Mouse (Mus musculus): ENCODE data around the gene Rab42.
"Not testable (repeated sequence)": the region's sequence is repeated elsewhere in the genome, so short reads cannot be mapped to it uniquely, and the experiment has no call there.

Rab42 gene

DNA sequence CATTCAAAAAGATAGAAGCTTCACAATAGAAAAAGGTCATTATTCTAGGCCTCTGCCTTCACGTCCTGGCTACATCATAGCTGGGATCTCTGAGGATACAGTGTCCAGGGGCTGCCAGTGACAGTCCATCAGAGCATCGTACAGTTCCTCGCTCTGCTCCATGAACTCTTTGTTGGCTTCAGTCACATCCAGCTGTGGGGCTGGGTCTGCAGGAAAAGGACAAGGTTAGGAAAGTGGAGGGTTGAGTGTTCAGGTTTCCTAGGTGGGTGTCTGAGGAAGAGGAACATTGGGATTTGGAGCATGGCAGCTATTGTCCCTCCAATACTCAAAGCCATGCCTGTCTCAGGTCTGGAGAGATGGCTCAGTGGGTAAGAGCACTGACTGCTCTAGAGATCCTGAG is 8.6 kb upstream of the Rab42 start:
- no peak for DNase-seq (ENCODE audit: low read depth)

DNA sequence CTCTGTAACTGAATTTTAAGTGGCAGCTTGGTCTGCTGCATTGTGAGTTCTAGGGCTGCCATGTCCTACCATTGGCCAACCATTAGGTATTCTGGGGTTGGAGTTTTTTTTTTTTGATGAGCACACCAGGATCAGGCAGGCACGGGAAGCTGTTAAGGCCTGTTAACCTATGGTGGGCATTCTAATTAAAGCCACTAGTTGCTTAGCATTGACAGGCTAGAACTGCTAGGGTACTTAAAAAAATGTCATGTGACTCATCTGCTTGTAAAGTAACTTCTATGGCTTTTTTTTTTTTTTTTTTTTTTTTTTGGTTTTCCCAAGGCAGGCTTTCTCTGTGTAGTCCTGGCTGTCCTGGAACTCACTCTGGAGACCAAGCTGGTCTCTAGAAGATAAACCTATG is 8.0 kb upstream of the Rab42 start:
- no peak for DNase-seq (ENCODE audit: low read depth)

DNA sequence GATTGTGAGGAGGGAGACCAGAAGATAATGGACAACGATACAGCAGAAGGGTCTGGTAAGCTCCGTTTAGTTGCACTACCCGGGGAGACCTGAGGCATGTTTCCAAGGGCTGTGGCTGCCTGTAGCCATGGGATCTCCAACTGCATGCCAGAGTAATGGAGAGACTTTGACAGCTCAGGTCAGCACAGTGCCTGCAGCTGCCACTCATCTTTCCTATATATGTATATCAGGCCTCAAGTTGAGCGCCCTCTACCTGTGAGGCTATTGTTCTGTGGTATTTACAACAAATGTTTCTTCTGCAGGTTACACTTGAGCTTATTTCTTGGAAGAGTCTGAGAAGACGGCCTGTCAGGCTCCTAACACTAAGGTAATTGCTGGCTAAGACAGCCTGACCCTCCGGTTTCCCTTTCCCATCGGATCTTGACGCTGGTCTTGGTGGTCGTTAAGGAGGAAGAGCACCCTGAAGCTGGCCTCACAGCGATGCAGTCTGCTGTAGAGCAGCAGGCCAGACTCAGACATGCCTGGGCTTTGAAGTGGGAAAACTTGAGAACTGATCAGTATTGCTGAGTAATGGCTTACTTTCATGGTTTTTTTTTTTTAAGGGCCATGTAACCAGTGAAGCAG is 6.8 kb upstream of the Rab42 start:
- peak; percentile 81 for DNase-seq (ENCODE audit: low read depth)

DNA sequence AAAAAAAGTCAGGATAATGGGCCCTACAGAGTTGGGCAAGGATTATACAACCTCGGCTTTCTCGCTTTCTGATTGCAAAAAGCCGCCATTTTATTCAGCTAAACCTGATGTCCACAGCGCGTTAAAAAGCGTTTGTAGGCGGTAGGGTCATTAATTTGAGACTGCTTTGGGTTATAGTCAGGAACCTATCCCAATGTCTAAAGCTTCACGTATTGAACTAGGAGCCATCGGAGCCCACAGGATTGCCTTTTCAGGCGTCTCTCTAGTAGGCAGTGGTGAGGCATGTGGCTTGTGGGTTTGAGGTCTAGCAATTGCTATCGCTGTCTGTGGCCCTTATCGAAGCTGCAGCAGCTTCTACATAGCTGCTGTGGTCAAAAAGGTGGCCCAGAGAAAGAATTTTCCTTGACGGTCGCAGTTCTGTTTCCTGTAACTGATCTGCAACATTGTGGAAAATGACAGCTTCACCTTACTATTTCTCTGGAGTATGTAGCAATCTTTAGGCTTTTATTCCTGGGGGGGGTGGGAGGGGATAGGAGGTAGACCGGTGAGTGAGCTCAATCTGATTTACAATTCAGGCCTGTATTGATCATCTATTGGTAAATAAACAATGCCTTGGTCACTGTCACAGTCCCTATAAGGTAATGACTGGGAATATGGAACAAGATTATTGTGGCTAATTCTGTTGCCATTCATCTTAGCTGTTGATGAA is 6.1 kb upstream of the Rab42 start:
- DNase-seq (ENCODE audit: low read depth) = peak; percentile 40

DNA sequence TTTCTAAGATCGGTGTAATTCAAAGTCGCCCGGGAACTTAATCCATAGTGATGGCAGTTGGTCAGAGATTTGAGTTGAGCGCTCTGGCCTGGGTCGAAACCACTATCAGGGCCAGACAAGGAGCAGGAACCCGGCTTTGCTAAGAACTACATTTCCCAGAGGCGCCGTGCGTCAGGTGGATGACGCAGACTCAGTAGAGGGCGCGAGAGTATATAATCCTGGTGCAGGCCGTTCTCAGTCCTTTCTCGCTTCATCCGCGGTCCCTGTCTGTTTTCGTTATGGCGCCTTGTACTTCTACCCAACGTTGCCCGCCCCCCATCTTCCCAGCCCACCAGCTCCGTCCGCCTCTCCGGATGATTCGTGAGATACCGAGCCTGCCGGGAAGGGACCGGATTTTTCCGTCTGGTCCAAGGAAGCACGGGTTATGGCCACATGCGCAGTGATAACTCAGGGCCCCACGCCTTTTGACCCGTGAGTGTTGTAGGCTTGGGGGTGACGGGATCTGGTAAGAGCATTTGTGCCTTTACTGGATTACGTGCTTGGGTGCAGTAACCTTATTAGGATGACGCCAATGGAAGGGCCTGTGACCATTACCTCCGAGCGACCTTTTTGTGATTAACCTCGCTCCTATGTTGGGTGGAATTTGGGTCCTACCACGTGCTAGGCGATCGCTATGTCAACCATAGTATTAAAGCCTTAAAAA is 5.4 kb upstream of the Rab42 start:
- peak; percentile 92 for DNase-seq (ENCODE audit: low read depth)

DNA sequence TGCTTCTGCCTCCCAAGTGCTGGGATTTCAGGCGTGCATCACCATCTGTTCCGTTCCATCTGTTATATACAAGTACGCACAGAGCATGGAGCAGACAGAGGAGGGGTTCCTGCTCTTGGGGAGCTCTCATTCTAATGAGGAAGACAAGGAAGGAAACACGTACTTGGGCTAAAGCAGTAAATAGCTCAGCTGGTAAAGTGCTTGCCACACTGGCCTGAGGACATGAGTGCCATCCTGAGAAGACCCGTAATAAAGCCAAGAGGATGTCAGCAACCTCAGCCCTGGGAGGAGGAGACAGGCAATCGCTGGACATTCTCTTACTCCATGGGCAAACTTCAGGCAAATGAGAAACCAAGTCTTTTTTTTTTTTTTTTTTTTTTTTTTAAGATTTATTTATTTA is 2.8 kb upstream of the Rab42 start:
- DNase-seq (ENCODE audit: low read depth) = no peak

DNA sequence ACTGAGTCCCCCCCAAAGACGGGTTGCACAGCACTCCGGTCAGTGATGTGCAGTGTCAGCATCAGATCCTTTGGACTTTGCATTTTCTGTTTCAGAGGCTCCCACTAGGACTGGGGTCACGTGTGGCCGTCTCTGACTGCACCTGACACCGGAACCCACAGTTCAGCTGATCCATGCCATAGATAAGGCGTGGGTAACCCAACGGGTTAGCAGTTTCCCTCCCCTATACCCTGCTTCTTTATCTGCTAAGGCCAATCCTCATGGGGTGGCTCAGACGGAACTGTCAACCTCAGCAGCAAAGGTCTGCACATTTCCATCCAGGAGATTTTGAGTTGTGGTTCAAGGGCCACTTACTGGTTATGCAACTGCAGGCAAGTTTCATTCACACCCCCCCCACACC is 2.1 kb upstream of the Rab42 start:
- no peak for DNase-seq (ENCODE audit: low read depth)

DNA sequence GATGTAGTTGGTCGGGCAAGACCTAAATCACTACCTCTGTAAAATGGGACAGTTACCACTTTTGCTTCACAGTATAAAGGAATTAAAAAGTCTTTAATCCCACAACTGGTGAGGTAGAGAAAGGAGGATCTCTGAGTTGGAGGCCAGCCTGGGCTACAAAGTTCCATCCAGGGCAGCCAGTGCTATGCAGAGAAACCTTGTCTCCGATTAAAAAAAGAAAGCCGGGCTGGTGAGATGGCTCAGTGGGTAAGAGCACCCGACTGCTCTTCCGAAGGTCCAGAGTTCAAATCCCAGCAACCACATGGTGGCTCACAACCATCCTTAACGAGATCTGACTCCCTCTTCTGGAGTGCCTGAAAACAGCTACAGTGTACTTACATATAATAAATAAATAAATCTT is 299 bp upstream of the Rab42 start:
- DNase-seq (ENCODE audit: low read depth) = not testable (repeated sequence)

DNA sequence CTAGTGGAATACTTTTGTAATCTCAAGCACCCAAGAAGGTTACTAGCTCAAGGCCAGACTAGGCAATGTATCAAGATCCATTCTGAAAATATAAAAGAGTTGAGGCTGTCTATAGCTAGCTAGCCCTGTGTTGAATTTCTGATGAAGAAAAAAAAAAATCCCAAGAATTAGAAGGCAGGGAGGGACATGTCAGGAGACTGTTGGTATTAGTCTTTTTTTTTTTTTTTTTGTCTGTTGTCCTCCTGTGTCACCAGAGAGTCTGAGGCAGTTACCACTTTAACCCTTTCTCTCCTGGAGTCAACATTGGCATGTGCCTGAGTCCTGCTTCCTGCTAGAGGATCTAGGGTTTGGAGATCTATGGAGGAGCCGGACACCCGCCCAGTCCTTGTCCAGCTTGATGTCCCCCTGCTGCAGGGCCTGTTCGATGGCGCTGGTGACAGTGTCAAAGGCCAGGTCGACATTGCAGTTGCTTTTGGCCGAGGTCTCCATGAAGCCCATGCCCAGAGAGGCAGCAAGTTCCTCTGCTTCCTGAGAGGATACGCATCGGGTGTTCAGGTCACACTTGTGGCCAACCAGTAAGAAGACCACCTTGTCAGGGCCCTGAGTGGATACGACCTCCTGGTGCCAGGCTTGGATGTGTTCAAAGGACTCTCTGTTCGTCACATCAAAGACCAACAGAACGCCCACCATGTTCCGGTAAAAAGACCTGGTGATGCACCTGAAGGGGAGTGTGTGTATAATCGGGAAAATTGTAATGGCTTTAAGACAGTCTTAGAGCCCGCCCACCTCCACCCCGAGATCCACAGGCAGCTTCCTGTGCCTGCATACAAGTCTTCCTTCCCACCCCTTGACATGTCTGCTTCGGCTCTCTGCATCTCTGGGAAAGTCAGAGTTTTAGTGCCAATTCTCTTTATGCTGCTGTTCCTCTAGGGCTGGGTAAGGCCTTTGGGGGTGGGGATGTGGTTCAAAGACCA is 933 bp downstream of the Rab42 start:
- DNase-seq (ENCODE audit: low read depth) = peak; percentile 13

DNA sequence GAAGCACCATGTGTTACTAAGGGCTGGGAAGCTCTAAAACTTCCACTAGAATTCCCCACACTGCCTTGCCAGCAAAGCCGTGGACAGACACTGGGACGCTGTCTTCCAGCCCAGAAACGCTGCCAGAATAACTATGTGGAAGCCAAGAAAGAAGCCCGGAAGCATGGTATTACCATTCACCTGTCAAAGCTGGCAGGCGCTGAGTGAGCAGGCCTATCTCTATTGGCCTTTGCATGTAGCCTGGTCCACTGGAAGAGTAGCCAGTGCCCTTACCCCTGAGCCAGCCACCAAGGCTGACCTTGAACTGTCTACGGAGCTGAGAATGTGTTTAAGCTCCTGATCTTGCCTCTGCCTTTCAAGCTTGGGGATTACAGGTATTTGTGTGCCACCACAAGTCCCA is 1.7 kb downstream of the Rab42 start:
- DNase-seq (ENCODE audit: low read depth) = no peak

DNA sequence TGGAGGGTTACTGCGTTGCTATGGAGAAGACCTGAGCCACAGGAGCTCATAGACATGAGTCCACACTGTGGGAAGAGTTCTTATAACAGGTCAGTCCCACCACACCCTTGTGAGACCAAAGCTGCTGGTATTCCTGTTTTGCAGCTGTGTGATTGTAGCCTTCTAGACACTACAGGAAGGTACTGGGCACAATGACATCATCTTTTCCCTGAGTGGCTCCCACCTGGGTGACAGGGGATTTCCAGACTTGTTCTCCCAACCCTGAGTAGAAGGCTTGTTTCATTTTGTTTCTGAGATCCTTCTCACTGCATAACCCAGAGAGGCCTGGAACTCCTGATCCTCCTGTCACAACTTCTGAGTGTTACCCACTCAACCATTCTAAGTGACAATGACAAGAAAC is 3.3 kb downstream of the Rab42 start:
- no peak for DNase-seq (ENCODE audit: low read depth)

DNA sequence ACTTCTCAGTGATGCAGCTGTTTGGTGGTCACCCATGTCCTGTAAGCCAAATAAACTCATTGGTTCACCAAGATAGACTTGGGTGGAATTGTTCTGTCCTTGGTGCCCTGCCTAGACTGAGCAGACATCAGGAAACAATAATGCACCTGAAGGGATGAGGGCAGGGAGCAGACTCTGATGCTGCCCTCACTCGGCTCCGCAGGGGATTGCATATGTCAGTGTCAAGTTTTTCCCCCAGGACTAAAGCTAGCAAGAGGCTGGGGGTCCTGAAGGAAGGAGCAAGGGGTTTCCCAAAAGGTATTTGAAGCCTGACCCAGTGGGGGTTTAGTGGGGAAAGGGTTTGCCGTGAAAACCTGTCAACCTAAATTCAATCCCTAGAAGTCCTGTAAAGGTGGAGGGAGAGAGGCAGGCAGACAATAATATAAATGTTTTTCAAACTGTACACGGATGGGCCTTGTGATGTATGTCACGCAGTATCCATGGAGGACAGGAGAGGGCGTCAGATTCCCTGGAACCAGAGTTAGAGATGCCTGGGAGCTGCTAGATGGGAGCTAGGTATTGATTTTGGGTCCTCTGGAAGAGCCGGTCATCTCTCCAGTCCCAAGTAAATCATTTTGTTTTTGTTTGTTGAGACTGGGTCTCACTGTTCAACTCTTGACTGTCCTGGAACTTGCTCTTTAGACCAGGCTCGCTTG is 7.3 kb downstream of the Rab42 start:
- DNase-seq (ENCODE audit: low read depth) = peak; percentile 36

DNA sequence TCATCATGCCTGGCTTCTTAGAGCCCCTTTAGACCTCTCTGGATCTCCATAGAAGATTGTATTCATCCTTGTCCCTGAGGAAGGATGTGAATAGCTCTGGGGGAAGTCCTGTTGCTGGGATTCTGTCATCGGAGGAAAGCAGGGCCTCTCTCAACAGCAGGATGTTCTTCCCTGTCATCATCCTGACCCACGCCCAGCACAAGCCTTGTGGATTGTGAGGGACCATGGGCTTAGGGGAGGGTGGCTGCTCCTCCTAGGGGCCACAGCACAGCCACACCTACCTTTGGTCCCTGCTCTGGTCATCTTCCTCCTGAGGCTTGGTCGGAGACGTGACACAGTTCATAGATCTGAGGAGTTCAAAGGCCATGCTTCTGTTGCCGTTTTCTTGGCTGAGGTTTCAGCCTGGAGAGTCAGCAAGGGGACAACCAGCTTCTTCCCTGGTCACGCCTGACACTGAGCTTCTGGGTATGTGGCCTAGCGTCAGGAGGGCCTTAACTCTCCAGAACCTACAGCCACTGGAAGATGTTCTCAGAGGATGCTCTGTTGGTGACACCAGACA is 9.4 kb downstream of the Rab42 start:
- DNase-seq (ENCODE audit: low read depth) = no peak

DNA sequence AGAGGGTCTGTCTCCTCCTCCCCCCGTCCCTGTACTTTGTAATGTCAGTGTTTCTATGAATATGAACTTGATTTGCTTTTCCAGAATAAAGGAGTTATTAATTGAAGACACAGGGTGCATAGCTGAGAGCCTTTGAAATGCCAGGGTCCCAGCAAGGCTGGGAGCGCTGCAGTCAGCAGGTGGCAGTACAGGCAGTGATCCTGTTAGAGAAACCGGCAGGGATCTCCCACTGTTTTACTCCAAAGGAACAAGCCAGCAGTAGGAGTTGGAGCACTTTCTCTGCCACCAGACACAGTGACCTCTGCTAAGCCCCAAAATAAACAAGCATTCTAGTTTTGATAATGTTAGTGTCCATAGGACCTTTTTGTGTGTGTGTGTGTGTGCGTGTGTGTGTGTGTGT is 10.2 kb downstream of the Rab42 start:
- DNase-seq (ENCODE audit: low read depth) = peak; percentile 60

DNA sequence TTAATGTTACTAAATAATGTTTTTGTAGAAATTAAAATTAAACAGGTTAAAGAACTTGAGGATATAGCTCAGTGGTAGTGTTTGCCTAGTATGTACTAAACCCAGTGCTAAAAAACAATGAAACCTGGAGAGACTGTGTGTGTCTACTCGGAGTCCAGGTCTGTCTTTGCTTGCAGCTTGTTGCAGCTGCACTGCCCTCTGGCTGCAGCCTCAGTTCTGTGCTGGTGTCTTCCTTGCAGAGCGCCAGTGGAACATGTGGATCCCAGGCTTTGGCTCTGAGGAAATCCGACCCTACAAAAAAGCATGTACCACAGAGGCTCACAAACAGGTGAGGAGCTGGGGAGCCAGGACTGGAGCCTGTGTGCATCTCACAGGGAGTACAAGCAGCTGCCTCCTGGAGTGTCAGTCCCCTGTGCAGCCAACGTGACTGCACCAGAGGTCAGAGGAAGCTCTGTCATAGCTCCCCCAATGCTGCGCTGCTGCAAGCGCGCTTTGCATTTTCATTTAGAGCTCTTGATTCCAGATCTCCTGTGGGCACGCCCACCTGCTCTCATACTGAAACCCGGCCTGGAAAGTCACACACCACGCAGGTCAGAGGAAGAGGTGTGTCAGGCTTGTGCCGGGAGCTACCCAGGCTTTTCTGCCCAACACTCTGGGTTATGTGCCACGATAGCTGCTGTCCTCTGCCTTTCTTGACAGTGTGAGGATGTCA is 11.4 kb downstream of the Rab42 start:
- no peak for DNase-seq (ENCODE audit: low read depth)

DNA sequence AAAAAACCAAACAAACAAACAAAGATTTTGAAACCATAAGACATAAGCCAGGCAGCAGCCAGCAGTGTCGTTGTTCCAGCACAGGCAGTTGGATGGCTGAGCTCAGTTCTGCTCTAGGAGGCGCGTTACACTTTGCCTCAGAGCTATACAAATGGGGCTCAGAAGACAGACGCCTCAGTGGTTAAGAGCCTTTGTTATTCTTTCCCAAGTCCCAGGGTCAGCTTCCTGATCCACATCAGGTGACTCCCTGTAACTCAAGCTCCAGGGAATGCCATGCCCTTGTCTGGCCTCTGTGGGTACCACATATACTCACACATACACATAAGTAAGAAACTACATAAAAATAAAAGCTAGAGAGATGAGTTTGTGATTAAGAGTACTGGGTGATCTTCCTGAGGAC is 12.1 kb downstream of the Rab42 start:
- DNase-seq (ENCODE audit: low read depth) = no peak

DNA sequence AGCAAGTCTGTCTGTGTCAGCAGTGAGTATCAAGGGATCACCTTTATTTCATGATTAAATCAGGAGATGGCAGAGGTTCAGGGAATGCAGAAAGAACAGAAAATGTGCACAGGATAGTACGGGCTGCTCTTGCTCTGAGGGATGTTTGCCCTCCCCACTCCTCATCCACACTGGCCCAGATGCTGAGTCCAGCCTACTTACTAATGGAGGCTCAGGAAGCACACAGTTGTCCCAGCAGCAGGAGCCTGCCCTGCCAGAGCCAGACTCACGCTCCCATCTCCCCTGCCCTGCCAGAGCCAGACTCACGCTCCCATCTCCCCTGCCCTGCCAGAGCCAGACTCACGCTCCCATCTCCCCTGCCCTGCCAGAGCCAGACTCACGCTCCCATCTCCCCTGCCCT is 14.3 kb downstream of the Rab42 start:
- not testable (repeated sequence) for DNase-seq (ENCODE audit: low read depth)

DNA sequence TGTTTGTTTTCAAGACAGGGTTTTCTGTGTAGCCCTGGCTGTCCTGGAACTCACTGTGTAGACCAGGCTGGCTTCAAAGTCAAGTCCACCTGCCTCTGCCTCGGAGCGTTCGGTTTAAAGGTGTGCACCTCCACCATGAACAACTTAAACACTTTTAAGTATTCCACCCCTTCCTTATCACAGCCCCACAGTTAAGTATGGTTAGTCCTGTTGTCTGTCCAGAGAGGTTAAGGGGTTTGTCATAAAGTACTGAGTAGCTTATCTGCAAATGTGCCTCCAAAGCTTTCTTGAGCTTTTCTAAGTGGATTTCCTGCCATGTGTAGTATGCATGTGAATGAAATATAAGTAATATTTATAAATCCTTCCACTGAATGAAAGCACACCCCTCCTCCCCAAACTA is 27.2 kb downstream of the Rab42 start:
- no peak for DNase-seq (ENCODE audit: low read depth)

DNA sequence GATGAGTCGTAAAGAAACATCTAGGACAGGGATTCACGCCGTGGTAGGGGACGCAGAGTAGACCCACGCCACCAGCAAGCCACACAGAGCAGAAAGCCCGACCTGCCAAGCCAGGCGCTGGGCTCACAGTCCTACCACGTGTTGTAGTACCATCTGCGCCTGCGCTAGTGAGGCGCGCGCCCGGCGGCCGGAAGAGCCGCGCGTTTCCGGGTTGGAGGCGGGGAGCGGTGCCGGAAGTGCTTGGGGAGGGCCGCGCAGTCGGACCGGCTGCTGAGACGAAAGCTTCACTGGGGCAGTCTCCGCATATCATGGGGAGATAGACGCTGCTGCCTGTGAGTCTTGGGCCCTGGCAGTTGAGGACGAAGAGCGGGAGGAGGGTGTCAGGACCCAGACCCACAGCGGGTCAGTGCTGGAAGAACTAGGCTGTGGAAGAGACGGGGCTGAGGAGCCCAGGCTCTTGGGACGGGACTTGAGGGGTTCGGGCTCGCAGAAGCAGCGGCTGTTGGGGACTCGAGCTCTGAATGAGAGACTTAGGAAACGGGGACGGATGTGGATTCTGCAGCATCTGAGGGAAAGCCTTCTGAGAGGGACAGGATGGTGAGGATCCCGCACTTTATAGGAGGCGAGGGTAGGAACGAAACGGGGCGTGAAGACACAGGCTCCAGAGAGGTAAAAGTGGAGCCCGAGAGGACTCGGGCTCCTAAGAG is 28.9 kb downstream of the Rab42 start, which contains the start of gene Taf12:
Taf12 (plus strand) TSS at position 220 of the 707 bp plus-strand sequence.
- DNase-seq (ENCODE audit: low read depth) = peak; percentile 96

DNA sequence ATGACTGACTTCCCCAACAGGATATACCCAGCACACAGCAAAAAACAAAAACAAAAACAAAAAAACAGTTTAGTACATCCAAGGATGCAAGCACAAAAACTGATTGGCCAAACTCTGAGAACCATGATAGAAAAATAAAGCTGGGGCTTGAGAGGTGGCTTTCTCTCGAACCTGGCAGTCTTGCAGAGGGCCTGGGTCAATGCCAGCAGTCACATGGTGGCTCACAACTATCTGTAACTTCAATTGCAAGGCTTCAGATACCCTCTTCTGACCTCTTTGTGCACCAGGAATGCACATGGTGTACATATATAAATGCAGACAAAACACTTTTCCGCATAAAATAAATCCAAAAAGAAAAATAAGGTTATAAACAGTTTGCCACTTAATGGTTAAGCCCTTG is 30.0 kb downstream of the Rab42 start:
- DNase-seq (ENCODE audit: low read depth) = peak; percentile 45
